Mouse (Mus musculus) liver, postnatal 0 days (tissue): ENCODE results near the gene Treh.

Source experiments
- CTCF ChIP-seq: sonication (generic); IDR thresholded peaks from 2 replicates; pipeline ENCODE4 v1.5.1; 2016; ENCODE audit warnings: antibody characterized with exemption, low read depth
- EP300 ChIP-seq: IDR thresholded peaks from 2 replicates; pipeline ENCODE4 v1.6.1; 2016; ENCODE audit warnings: antibody characterized with exemption, low read depth, mild to moderate bottlenecking

- TF ChIP-seq CTCF (no peak), EP300 (no peak)
Measured at GRCm38 (mm10) chr9:44719632-44720357, 46.8 kb downstream of the Treh start.
